Mouse (Mus musculus): ENCODE results near the gene Kcnmb1. TPM values are rescaled to one million over a fixed set of nuclear protein-coding genes. Genes with fewer than 3 reads are reported as not detected.

The Kcnmb1 gene
- total RNA-seq, 1 experiment = 0.22 TPM

- Histone ChIP-seq H3K36me3 (ENCODE audit: control insufficient read depth, insufficient read depth, low read length, poor library complexity, severe bottlenecking) (no peaks in the 10 kb centered on the region), H3K4me1 (ENCODE audit: control insufficient read depth in 2 of 2, insufficient read depth in 2 of 2, low read length in 2 of 2, poor library complexity in 1 of 2) (peaks cover 0 to 2% of the 10 kb centered on the region in 2 experiments; a peak in 1 of 4 replicates), H3K9ac (ENCODE audit: insufficient read depth, low read depth, low read length, poor library complexity, severe bottlenecking) (no peak overlapping the region), H3K4me3 (ENCODE audit: insufficient read depth in 1 of 2, low read depth in 1 of 2, low read length in 2 of 2, poor library complexity in 1 of 2, severe bottlenecking in 1 of 2) (no peak overlapping the region), H3K9me3 (ENCODE audit: control insufficient read depth, insufficient read depth, low read depth, low read length) (no peaks in the 10 kb centered on the region), H3K27ac (ENCODE audit: insufficient read depth, low read depth, low read length, poor library complexity, severe bottlenecking) (no peak overlapping the region)
- TF ChIP-seq HCFC1 (IDR thresholded peaks at IDR 0.05; ENCODE audit: borderline replicate concordance, insufficient read depth, low read length) (no peak), ZC3H11A (IDR thresholded peaks at IDR 0.05; ENCODE audit: borderline replicate concordance, low read depth, low read length) (no peak), ZNF384 (IDR thresholded peaks at IDR 0.05; ENCODE audit: low read depth, low read length) (no peak), MAFK (IDR thresholded peaks at IDR 0.05; ENCODE audit: insufficient read depth, low read depth, low read length) (no peak)
- DNase-seq (ENCODE audit: low read depth, low spot score) = no peak
- in situ Hi-C loops (cut with MboI; ENCODE audit: low sequenced_read_pairs in 2 of 2, unreplicated experiment in 2 of 2) = no loop called here
These were observed 2.6 kb downstream of the Kcnmb1 start for GRCm38 (mm10) chr11:33965380-33965779.

DNA sequence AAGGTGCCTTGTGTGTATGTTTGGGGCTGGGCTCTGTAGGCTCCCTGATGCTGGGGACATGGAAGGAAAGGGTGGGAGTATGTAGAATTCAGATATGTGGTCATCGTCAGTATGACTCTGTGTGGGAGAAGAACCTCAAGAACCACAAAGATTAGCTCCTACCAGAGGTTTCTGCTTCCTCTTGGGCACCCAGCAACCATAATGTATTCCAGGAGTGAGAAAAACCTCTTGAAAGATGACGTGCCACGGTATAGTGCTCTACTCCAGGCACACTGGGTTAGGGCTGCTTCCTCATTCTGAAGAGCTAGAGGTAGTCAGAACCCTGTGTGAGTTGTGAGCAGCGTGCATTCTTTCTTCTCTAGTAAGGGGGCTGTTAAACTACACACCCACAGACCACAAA is 4.9 kb downstream of the Kcnmb1 start:
- no peaks in the 10 kb centered on the region for H3K36me3 ChIP-seq (ENCODE audit: control insufficient read depth, insufficient read depth, low read length, poor library complexity, severe bottlenecking)
- no peak overlapping the region for H3K4me3 ChIP-seq (ENCODE audit: insufficient read depth in 1 of 2, low read depth in 1 of 2, low read length in 2 of 2, poor library complexity in 1 of 2, severe bottlenecking in 1 of 2)
- no peak overlapping the region for H3K27ac ChIP-seq (ENCODE audit: insufficient read depth, low read depth, low read length, poor library complexity, severe bottlenecking)
- in situ Hi-C loops (cut with MboI; ENCODE audit: low sequenced_read_pairs in 2 of 2, unreplicated experiment in 2 of 2) = no loop called here
- no peak overlapping the region for H3K9ac ChIP-seq (ENCODE audit: insufficient read depth, low read depth, low read length, poor library complexity, severe bottlenecking)
- H3K4me1 ChIP-seq (ENCODE audit: control insufficient read depth in 2 of 2, insufficient read depth in 2 of 2, low read length in 2 of 2, poor library complexity in 1 of 2) = no peaks in the 10 kb centered on the region
- no peak for DNase-seq (ENCODE audit: low read depth, low spot score)
- H3K9me3 ChIP-seq (ENCODE audit: control insufficient read depth, insufficient read depth, low read depth, low read length) = no peaks in the 10 kb centered on the region
- TF ChIP-seq CHD2 (IDR thresholded peaks at IDR 0.05; ENCODE audit: low read depth, low read length) (no peak), ZNF384 (IDR thresholded peaks at IDR 0.05; ENCODE audit: low read depth, low read length) (no peak), HCFC1 (IDR thresholded peaks at IDR 0.05; ENCODE audit: borderline replicate concordance, insufficient read depth, low read length) (no peak), ZC3H11A (IDR thresholded peaks at IDR 0.05; ENCODE audit: borderline replicate concordance, low read depth, low read length) (no peak), MAFK (IDR thresholded peaks at IDR 0.05; ENCODE audit: insufficient read depth, low read depth, low read length) (no peak)

- no peak for DNase-seq (ENCODE audit: low read depth, low spot score)
- Histone ChIP-seq H3K4me3 (ENCODE audit: insufficient read depth in 1 of 2, low read depth in 1 of 2, low read length in 2 of 2, poor library complexity in 1 of 2, severe bottlenecking in 1 of 2) (no peak overlapping the region), H3K36me3 (ENCODE audit: control insufficient read depth, insufficient read depth, low read length, poor library complexity, severe bottlenecking) (no peaks in the 10 kb centered on the region), H3K27ac (ENCODE audit: insufficient read depth, low read depth, low read length, poor library complexity, severe bottlenecking) (no peak overlapping the region), H3K9me3 (ENCODE audit: control insufficient read depth, insufficient read depth, low read depth, low read length) (no peaks in the 10 kb centered on the region), H3K9ac (ENCODE audit: insufficient read depth, low read depth, low read length, poor library complexity, severe bottlenecking) (no peak overlapping the region), H3K4me1 (ENCODE audit: control insufficient read depth in 2 of 2, insufficient read depth in 2 of 2, low read length in 2 of 2, poor library complexity in 1 of 2) (no peaks in the 10 kb centered on the region)
- in situ Hi-C loops (cut with MboI; ENCODE audit: low sequenced_read_pairs in 2 of 2, unreplicated experiment in 2 of 2) = no loop called here
- TF ChIP-seq MAFK (IDR thresholded peaks at IDR 0.05; ENCODE audit: insufficient read depth, low read depth, low read length) (no peak), HCFC1 (IDR thresholded peaks at IDR 0.05; ENCODE audit: borderline replicate concordance, insufficient read depth, low read length) (no peak), CHD2 (IDR thresholded peaks at IDR 0.05; ENCODE audit: low read depth, low read length) (no peak), ZC3H11A (IDR thresholded peaks at IDR 0.05; ENCODE audit: borderline replicate concordance, low read depth, low read length) (no peak), ZNF384 (IDR thresholded peaks at IDR 0.05; ENCODE audit: low read depth, low read length) (no peak)
These were observed 6.4 kb downstream of the Kcnmb1 start for GRCm38 (mm10) chr11:33969199-33969598.

- no peaks in the 10 kb centered on the region for H3K9me3 ChIP-seq (ENCODE audit: control insufficient read depth, insufficient read depth, low read depth, low read length)
- H3K9ac ChIP-seq (ENCODE audit: insufficient read depth, low read depth, low read length, poor library complexity, severe bottlenecking) = no peak overlapping the region
- no peak overlapping the region for H3K27ac ChIP-seq (ENCODE audit: insufficient read depth, low read depth, low read length, poor library complexity, severe bottlenecking)
- H3K36me3 ChIP-seq (ENCODE audit: control insufficient read depth, insufficient read depth, low read length, poor library complexity, severe bottlenecking) = no peaks in the 10 kb centered on the region
- DNase-seq (ENCODE audit: low read depth, low spot score) = no peak
- no peaks in the 10 kb centered on the region for H3K4me1 ChIP-seq (ENCODE audit: control insufficient read depth in 2 of 2, insufficient read depth in 2 of 2, low read length in 2 of 2, poor library complexity in 1 of 2)
- in situ Hi-C loops (cut with MboI; ENCODE audit: low sequenced_read_pairs in 2 of 2, unreplicated experiment in 2 of 2) = no loop called here
- no peak overlapping the region for H3K4me3 ChIP-seq (ENCODE audit: insufficient read depth in 1 of 2, low read depth in 1 of 2, low read length in 2 of 2, poor library complexity in 1 of 2, severe bottlenecking in 1 of 2)
- TF ChIP-seq ZC3H11A (IDR thresholded peaks at IDR 0.05; ENCODE audit: borderline replicate concordance, low read depth, low read length) = no peak
- TF ChIP-seq CHD2 (IDR thresholded peaks at IDR 0.05; ENCODE audit: low read depth, low read length) = no peak
- TF ChIP-seq HCFC1 (IDR thresholded peaks at IDR 0.05; ENCODE audit: borderline replicate concordance, insufficient read depth, low read length) = no peak
- no peak for TF ChIP-seq ZNF384 (IDR thresholded peaks at IDR 0.05; ENCODE audit: low read depth, low read length)
- TF ChIP-seq MAFK (IDR thresholded peaks at IDR 0.05; ENCODE audit: insufficient read depth, low read depth, low read length) = no peak
These were observed 9.3 kb downstream of the Kcnmb1 start for GRCm38 (mm10) chr11:33972114-33972513.

Data from ES-E14 (cell line).